Mouse (Mus musculus): Measurements from ENCODE around the gene Spaca4.

Gene Spaca4

DNA sequence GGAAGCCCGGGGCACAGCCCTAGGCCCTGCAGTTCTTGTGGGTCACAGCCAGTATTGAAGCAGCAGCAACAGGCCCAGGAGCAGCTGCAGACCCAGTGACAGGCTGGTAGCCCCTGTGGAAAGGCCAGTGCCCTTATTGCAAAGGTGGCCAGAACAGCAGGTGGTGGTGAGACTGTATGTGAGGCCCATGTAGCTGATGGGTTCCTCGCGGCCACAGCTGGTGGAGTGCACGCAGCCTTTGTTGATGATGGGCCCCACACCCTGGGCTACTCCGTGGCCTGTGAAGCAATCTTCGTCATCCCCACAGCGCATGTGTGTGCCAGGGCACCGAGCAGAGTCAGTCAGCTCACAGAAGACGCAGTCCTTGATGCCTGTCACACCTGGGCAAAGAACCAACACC is 462 bp downstream of the Spaca4 start:
- DNase-seq, result no peak

DNA sequence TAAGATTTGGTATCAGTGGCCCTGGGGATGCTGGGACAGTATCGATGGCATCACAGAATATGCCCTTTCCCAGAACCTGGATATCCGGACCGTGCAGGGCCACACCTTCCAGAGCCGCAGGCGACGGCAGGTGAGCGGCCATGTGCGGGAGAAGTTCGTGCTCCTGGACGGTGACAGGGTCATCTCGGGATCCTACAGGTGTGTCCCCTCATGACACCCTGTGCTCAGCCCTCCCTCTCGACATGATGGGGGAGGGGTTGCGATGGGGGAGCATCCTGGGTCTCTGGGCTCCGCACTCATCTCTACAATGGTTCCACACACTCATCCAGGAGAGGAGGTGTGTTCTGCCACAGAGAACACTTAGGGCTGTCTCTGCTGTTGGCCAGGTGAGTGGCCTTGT is 1.8 kb downstream of the Spaca4 start:
- no peak for DNase-seq

DNA sequence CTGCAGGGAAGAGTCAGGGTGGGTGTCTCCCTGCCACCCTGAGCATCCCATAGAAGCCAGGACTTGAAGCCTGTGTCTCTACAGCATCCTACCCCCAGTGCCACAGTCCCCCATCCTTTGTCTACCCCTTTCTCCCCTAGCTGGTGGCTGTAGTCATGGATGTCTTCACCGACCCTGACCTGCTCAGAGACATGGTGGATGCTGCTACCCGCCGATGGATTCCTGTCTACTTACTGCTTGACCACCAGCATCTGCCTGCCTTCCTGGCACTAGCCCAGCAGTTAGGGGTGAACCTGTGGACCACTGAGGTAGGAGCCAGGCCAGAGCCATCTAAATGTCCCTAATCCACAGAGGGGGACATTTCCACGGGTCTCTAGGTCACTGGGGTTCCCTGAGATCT is 2.3 kb downstream of the Spaca4 start:
- DNase-seq, result peak; percentile 5

DNA sequence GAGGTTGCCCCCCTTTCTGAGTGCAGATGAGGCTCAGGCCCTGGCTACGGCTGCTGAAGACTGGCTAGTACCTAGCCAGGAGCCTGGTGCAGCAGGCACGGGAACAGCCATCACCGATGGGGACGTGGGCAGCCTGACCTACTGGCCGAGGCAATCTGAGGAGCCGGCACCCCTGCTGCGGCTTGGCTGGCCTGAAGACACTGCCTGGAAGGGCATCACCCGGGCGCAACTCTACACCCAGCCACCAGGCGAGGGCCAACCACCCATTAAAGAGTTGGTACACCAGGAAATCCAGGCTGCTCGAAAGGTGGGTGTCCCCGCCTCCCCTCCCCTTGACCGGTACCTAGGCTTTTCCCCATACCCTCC is 3.3 kb downstream of the Spaca4 start:
- peak; percentile 8 for DNase-seq

- DNase-seq, result peak; percentile 9
Measured at GRCm38 (mm10) chr7:45721642-45722347, 3.8 kb downstream of the Spaca4 start.

- no peak for DNase-seq
Measured at GRCm38 (mm10) chr7:45721234-45721571, 4.4 kb downstream of the Spaca4 start.

GRCm38 (mm10) chr7:45720413-45721233 is 5.0 kb downstream of the Spaca4 start, which contains the start of gene Fam83e:
Gene Fam83e (plus strand): TSS chr7:45721212.
- peak; percentile 3 for DNase-seq

DNA sequence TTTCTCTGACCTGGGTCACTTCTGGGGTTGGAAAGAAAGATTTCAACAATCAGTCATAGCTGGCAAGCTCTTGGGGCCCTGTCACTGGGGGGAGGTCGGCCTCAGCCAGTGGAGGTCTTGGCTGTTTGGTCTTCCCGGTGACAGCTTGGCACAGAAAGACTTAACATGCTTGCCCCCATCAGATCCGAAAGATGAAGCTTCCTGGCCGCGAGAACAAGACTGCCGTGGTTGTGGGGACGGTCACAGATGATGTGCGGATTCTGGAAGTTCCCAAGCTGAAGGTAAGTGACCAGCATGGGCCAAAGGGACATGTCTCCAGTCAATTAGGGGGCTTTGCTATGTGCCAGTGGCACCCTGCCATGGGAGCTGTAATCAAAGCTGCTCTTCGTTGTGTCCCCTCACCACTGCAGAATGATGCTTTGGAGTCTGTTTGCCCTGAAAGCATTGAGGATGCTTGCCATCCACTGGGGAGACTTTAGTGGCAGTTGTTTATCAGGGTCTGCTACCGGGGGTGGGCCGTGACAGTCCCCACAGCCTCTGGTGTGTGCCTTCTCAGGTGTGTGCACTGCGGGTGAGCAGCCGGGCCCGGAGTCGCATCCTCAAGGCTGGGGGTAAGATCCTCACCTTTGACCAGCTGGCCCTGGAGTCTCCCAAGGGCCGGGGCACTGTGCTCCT is 5.7 kb downstream of the Spaca4 start:
- DNase-seq, result peak; percentile 9

DNA sequence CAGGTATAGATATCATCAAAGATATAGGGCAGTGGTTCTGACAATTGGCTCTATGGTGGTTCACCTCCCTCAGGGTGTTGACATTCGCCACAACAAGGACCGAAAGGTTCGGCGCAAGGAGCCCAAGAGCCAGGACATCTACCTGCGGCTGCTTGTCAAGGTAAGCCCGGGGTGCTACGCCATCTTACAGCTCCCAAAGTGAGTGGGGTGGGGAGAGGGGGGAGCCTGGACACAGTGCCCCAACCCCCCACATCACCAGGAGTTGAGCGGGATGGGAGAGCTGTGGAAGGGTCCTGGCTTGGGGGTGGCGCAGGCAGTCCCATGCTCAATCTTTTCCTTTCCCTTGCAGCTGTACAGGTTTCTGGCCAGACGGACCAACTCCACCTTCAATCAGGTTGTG is 6.4 kb downstream of the Spaca4 start:
- DNase-seq, result no peak

DNA sequence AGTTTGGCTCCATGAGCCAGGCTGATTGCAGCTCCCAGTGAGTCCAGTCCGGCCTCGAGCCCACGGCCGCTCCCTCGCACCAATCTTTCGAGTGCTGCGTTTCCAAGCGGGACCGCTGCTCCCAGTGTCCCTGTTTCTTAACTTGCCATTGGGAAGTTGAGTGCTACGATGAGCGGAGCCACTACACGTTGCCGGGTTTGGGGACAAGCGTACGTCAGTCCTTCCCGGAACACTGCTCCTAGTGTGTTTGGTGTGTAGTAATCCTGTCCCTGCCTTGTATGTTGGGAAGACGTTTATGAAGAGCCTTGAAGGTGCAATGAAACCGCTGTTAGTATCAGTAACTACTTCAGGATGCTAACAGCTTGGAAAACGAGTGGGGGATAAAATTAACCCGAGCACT is 7.3 kb downstream of the Spaca4 start:
- DNase-seq, result no peak

DNA sequence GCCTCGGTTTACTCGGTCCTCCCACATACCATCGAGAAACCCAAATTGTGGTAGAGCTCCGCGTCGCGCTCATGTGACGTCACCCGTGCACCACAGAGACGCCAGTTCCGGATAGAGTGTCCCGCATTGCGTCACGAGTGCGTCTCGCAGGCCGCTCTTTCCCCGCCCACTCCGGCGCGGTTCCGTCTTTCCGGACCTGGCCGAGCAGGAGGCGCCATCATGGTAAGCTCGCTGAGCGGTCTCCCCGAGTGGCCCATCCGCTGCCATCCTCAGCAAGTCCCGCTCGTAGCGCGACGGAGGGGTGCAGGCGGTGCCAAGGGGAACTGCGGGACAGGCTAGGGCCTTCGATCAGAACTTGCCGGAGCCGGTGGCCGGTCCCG is 7.7 kb downstream of the Spaca4 start, which contains the start of gene Sphk2:
Sphk2 (minus strand) TSS at position 85 of the 380 bp plus-strand sequence.
- peak; percentile 98 for DNase-seq

- DNase-seq, result no peak
Measured at GRCm38 (mm10) chr7:45716952-45717917, 8.4 kb downstream of the Spaca4 start.

DNA sequence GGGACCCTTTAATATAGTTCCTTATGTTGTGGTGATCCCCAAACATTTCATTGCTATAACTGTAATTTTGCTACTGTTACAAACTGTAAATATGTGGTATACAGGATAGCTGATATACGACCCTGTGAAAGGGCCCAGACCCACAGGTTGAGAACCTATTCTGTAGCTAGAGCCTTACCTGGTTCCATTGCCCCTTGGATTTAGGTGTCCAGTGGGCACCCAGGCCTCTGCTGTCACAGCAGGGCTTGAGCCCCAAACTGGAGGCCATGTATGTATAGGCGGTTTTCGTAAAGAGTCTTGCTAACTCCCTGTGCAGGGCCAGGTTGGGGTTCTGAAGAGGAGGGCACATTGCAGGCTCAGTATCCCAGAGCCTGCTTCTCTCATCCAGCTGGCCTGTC is 9.2 kb downstream of the Spaca4 start:
- DNase-seq, result no peak

- no peak for DNase-seq
Measured at GRCm38 (mm10) chr7:45715741-45716459, 9.7 kb downstream of the Spaca4 start.

- DNase-seq, result peak; percentile 99
Measured at GRCm38 (mm10) chr7:45715090-45715708, 10.4 kb downstream of the Spaca4 start, which contains the start of gene Rpl18. Gene Rpl18 (plus strand): TSS chr7:45715457.

DNA sequence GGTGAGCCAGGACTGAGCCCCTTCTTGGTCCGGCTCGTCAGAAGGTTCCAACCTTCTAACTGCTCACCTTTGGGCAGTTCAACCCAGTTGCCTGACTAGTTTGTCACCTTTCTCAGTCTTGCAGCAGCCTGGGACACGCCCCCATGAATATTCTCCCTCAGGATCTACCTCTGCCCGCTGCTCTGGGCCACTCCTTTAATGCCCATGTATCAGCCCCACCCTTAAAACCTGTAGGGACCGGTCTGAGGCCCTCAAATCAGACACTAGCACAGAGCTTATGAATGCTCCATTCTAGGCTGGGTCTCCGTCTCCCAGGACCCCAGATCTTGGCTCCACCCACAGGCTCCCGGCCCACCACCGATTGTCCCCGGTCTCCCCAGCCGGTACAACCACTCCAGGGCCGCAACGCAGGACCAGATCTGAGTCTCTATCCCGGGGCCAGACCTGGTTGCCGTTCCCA is 11.0 kb downstream of the Spaca4 start:
- no peak for DNase-seq

DNA sequence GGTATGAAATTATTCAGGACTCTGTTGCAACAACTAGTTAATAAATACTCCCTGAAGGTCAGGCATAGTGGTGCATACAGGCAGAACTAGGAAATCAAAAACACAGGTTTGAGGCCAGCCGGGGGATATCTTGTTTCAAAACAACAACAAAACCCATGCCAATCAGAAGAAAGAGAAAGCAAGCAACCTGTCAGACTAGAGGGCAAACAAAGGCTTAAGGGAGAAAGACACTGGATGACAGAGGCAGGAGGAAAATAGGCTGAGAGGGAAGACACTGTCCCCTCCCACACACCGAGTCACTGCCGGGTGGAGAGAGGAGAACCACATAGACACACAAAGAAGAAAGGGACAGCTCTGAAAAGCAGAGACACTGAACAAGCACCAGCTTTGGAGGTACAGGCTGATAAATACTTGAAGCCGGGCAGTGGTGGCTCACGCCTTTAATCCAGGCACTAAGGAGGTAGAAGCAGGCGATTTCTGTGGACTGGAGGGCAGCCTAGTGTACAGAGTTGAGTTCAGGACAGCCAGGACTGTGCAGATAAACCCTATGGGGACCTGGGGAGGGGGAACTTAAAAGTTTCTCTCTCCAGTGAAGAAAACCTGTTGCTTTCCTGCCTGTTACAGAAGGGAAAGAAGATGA is 11.6 kb downstream of the Spaca4 start:
- DNase-seq, result no peak

DNA sequence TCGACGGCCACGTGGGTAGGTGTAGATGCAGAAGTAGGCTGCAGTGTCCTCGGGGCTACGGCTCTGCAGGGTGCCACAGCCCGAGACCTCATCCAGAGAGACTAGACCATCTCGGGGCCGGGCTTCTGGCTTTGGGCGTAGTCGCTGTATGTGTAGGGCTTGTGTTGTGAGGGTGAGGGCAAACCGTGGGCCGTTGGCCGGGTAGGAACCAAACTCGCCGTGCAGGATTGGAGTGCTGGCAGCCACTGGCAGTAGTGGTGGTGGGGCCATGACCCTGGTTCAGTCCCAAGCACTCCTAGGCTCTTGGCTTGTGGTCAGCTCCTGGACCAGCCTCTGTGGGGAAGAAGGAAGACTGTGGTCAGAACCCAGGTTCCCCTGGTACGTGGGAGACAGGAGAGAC is 12.2 kb downstream of the Spaca4 start:
- DNase-seq, result no peak

GRCm38 (mm10) chr7:45712022-45712757 is 13.4 kb downstream of the Spaca4 start:
- DNase-seq, result no peak
